Mouse (Mus musculus): Measurements from ENCODE around the gene Podxl. TPM values are rescaled to one million over a fixed set of nuclear protein-coding genes. Genes with fewer than 3 reads are reported as not detected.

Gene Podxl
- total and polyA plus RNA-seq, 2 experiments = 2.4 to 3.0 TPM

DNA sequence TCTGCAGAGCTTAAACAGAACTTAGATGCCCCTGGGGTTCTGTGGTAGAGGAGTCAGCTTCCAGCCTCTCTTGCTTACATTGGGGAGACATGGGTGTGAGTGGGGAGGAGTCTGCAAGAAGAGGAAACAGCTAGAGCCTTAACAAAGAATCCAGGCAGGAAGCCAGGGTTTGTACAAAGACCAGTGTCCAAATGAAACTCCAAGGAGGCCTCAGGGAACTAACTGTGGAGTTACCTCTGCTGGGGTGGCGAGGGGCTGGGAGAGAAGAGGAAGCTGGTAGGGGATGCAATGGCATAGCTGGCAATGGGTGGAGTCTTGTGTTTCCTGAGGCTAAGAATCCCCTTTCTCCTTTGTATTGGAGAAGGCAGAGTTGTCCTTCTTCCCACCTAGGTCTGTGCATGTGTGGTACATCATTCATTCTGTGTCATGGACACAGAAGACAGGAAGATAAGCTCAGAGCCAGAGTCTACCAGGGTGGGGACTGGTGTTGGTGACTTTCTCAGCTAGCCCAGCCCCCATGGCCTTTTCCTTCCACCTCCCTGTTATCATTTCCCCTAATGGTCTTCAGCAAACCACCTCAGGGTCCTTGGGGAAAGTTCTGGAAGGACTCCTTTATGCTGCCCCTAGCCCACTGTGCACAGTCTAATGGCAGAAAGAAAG, 28.9 kb upstream of the Podxl start:
- H3K4me3 ChIP-seq (ENCODE audit: insufficient read depth, low read depth, low read length) = no peak overlapping the region
- no peak for TF ChIP-seq CTCF (IDR thresholded peaks at IDR 0.05; ENCODE audit: low read depth, low read length)
- TF ChIP-seq POLR2A (IDR thresholded peaks at IDR 0.05; ENCODE audit: extremely low read depth, insufficient read depth, low read length) = no peak
- H3K36me3 ChIP-seq (ENCODE audit: control insufficient read depth, insufficient read depth, low read length) = no peaks in the 10 kb centered on the region
- no peak overlapping the region for H3K9ac ChIP-seq (ENCODE audit: low read depth, low read length)
- no peaks in the 10 kb centered on the region for H3K27me3 ChIP-seq (ENCODE audit: control insufficient read depth, insufficient read depth, low read length)
- no peaks in the 10 kb centered on the region for H3K4me1 ChIP-seq (ENCODE audit: control insufficient read depth, insufficient read depth, low read length)
- H3K27ac ChIP-seq (replicated peaks; ENCODE audit: insufficient read depth, low read depth, low read length) = no peak overlapping the region
- H3K79me2 ChIP-seq (ENCODE audit: control insufficient read depth, insufficient read depth, low read length) = no peaks in the 10 kb centered on the region
- DNase-seq (ENCODE audit: extremely low read depth, low read depth, low spot score) = no peak
- 72% methylated on average over 1 of the region's 1 CpGs for WGBS

DNA sequence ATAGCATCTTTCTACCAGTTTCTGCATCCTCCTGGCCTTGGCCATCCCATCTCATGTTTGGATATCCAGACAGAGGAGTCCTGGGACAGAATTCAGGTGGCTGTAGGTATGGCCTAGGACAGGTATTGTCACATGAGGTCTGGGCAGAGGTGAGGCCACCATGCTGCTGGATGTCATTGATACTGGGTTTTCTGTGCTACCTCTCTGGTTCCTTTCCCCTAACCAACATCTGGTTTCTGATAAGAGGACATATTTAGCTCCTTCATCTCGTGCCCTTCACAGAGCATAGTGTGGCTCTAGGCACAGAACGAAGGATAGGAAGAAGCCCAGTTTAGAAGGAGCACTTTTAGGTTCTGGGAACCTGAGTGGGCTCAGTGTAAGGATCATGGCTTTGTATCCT, 28.3 kb upstream of the Podxl start:
- Histone ChIP-seq H3K9ac (ENCODE audit: low read depth, low read length) (no peak overlapping the region), H3K27me3 (ENCODE audit: control insufficient read depth, insufficient read depth, low read length) (no peaks in the 10 kb centered on the region), H3K4me3 (ENCODE audit: insufficient read depth, low read depth, low read length) (no peak overlapping the region), H3K4me1 (ENCODE audit: control insufficient read depth, insufficient read depth, low read length) (no peaks in the 10 kb centered on the region), H3K27ac (replicated peaks; ENCODE audit: insufficient read depth, low read depth, low read length) (no peak overlapping the region; the same call in 1 of the 2 replicates), H3K36me3 (ENCODE audit: control insufficient read depth, insufficient read depth, low read length) (no peaks in the 10 kb centered on the region), H3K79me2 (ENCODE audit: control insufficient read depth, insufficient read depth, low read length) (no peaks in the 10 kb centered on the region)
- TF ChIP-seq POLR2A (IDR thresholded peaks at IDR 0.05; ENCODE audit: extremely low read depth, insufficient read depth, low read length) (no peak), CTCF (IDR thresholded peaks at IDR 0.05; ENCODE audit: low read depth, low read length) (no peak)
- no peak for DNase-seq (ENCODE audit: extremely low read depth, low read depth, low spot score)
- 64% methylated on average over 2 of the region's 2 CpGs for WGBS

DNA sequence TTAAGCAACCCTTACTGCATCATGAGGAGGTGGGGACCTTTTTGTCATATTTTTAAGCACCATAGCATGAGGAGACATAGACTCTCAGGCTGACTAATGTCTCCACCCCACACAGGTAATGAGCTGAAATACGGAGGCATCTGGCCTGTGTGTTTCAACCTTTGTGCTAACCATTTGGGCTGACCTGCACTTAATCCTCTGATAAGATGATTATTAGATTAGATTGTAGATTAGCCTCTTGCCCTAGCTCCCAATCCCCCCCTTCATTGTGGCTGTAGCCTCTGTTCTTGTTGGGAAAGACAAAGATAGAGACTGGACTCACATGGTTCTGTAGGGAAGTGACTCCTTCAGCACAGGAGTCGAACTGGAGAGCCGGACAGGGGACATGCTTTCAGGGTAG, 27.9 kb upstream of the Podxl start:
- Histone ChIP-seq H3K27ac (replicated peaks; ENCODE audit: insufficient read depth, low read depth, low read length) (no peak overlapping the region), H3K4me1 (ENCODE audit: control insufficient read depth, insufficient read depth, low read length) (no peaks in the 10 kb centered on the region), H3K9ac (ENCODE audit: low read depth, low read length) (no peak overlapping the region), H3K4me3 (ENCODE audit: insufficient read depth, low read depth, low read length) (no peak overlapping the region), H3K27me3 (ENCODE audit: control insufficient read depth, insufficient read depth, low read length) (no peaks in the 10 kb centered on the region), H3K36me3 (ENCODE audit: control insufficient read depth, insufficient read depth, low read length) (no peaks in the 10 kb centered on the region), H3K79me2 (ENCODE audit: control insufficient read depth, insufficient read depth, low read length) (no peaks in the 10 kb centered on the region)
- no peak for DNase-seq (ENCODE audit: extremely low read depth, low read depth, low spot score)
- 87% methylated on average over 3 of the region's 3 CpGs for WGBS
- TF ChIP-seq CTCF (IDR thresholded peaks at IDR 0.05; ENCODE audit: low read depth, low read length) (no peak), POLR2A (IDR thresholded peaks at IDR 0.05; ENCODE audit: extremely low read depth, insufficient read depth, low read length) (no peak)

DNA sequence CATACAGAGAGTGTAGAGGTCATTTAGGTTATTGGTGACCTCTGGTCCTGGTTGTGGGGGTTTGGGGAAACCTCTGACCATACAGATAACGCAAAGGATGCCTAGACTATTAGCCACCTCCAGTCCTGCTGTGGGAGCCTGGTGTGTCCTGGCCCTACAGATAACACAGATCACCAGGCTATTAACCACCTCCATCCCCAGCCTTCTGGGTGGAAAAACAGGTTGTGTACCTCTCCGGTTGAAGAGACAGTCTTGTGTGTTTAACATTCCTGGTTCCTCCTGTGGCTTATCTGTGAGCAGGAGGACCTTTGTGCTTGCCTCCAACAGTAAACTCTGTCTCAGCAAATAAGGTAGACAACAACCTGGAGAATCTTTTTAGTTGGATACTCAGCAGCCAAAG, 27.0 kb upstream of the Podxl start:
- no peak for TF ChIP-seq CTCF (IDR thresholded peaks at IDR 0.05; ENCODE audit: low read depth, low read length)
- no peak for TF ChIP-seq POLR2A (IDR thresholded peaks at IDR 0.05; ENCODE audit: extremely low read depth, insufficient read depth, low read length)
- Histone ChIP-seq H3K36me3 (ENCODE audit: control insufficient read depth, insufficient read depth, low read length) (no peaks in the 10 kb centered on the region), H3K27me3 (ENCODE audit: control insufficient read depth, insufficient read depth, low read length) (no peaks in the 10 kb centered on the region), H3K9ac (ENCODE audit: low read depth, low read length) (no peak overlapping the region), H3K4me1 (ENCODE audit: control insufficient read depth, insufficient read depth, low read length) (no peaks in the 10 kb centered on the region), H3K27ac (replicated peaks; ENCODE audit: insufficient read depth, low read depth, low read length) (no peak overlapping the region), H3K79me2 (ENCODE audit: control insufficient read depth, insufficient read depth, low read length) (no peaks in the 10 kb centered on the region), H3K4me3 (ENCODE audit: insufficient read depth, low read depth, low read length) (no peak overlapping the region)
- DNase-seq (ENCODE audit: extremely low read depth, low read depth, low spot score) = no peak
- WGBS = 54% methylated on average over 2 of the region's 2 CpGs

DNA sequence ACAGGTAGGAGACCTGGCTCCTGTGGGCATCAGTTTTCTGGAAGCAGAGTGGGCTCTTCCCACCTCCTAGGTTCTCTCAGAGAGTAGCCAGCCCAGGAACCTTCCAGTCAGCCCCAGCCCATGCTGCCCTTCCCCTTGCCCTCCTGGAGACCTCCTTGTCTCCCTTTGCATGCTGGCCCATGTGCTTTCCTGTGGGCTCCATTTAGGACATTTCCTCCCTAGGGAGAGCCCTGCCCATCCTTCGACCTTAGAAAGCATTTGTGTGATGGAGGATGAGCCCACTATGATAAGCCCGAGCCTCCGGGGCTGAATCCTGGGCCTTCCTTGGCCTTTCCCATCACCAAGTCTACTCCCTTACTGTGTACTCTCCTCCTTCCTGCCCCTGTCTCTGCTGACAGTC, 25.5 kb upstream of the Podxl start:
- Histone ChIP-seq H3K4me3 (ENCODE audit: insufficient read depth, low read depth, low read length) (no peak overlapping the region), H3K9ac (ENCODE audit: low read depth, low read length) (no peak overlapping the region), H3K4me1 (ENCODE audit: control insufficient read depth, insufficient read depth, low read length) (no peaks in the 10 kb centered on the region), H3K27me3 (ENCODE audit: control insufficient read depth, insufficient read depth, low read length) (no peaks in the 10 kb centered on the region), H3K79me2 (ENCODE audit: control insufficient read depth, insufficient read depth, low read length) (no peaks in the 10 kb centered on the region), H3K36me3 (ENCODE audit: control insufficient read depth, insufficient read depth, low read length) (no peaks in the 10 kb centered on the region), H3K27ac (replicated peaks; ENCODE audit: insufficient read depth, low read depth, low read length) (no peak overlapping the region)
- 59% methylated on average over 3 of the region's 3 CpGs for WGBS
- DNase-seq (ENCODE audit: extremely low read depth, low read depth, low spot score) = no peak
- TF ChIP-seq POLR2A (IDR thresholded peaks at IDR 0.05; ENCODE audit: extremely low read depth, insufficient read depth, low read length) (no peak), CTCF (IDR thresholded peaks at IDR 0.05; ENCODE audit: low read depth, low read length) (no peak)

DNA sequence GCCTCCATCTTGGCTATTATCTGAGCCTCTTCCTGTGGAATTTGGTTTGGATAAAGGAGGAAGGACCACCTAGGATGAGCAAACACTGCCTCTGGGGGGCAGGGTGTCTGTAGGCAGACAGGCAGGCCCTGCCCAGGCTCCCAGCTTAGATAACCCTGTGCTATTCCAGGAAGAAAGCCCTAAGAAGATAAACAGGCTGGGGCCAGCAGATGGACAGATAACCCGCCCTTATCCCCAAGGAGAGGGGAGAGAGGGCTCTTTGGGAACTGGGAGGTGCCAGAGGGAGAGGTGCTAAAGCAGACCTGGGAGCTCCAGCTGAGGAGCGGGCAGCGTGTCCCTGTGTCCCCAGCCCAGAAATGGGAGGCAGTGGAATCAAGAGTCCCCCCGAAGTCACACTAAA, 23.9 kb upstream of the Podxl start:
- Histone ChIP-seq H3K4me3 (ENCODE audit: insufficient read depth, low read depth, low read length) (no peak overlapping the region), H3K36me3 (ENCODE audit: control insufficient read depth, insufficient read depth, low read length) (no peaks in the 10 kb centered on the region), H3K4me1 (ENCODE audit: control insufficient read depth, insufficient read depth, low read length) (no peaks in the 10 kb centered on the region), H3K27me3 (ENCODE audit: control insufficient read depth, insufficient read depth, low read length) (no peaks in the 10 kb centered on the region), H3K27ac (replicated peaks; ENCODE audit: insufficient read depth, low read depth, low read length) (no peak overlapping the region), H3K79me2 (ENCODE audit: control insufficient read depth, insufficient read depth, low read length) (no peaks in the 10 kb centered on the region), H3K9ac (ENCODE audit: low read depth, low read length) (no peak overlapping the region)
- no peak for TF ChIP-seq CTCF (IDR thresholded peaks at IDR 0.05; ENCODE audit: low read depth, low read length)
- TF ChIP-seq POLR2A (IDR thresholded peaks at IDR 0.05; ENCODE audit: extremely low read depth, insufficient read depth, low read length) = no peak
- DNase-seq (ENCODE audit: extremely low read depth, low read depth, low spot score) = no peak
- WGBS = 58% methylated on average over 4 of the region's 4 CpGs
